ENCODE assay signal across 23 mouse cellular contexts in genomic region chr5:67255664-67256063, GRCm38 (mm10). TPM values are rescaled to one million over a fixed set of nuclear protein-coding genes. Genes with fewer than 3 reads are reported as not detected.
A peak's percentile ranks its signal among the peaks of the same experiment; 100 is the strongest.
DNase-seq lines count a peak whose midpoint lies in the region; ATAC-seq lines count a peak whose summit lies in the region.
"Had no signal": no experiment of that assay in that cellular context is flagged by ENCODE, and none has a peak within 500 bp of the region (broad histone marks: within the 10 kb centered on the region; RNA-seq: fewer than 3 reads in every experiment).

No protein-coding gene starts in this region.

- DNase-seq in adrenal gland, postnatal 25 days = peak; percentile 2
- no peak for DNase-seq in adrenal gland, adult 8-10 months
- DNase-seq in layer of hippocampus, adult 18-20 months (ENCODE audit: low spot score in 2 of 2) = peak; percentile 15 to 38
- no peak for DNase-seq in layer of hippocampus, adult 9-10 months (ENCODE audit: low spot score)
- DNase-seq in 3T3-L1 (ENCODE audit: low read depth, low spot score) (peak; percentile 59), adipocyte (ENCODE audit: low spot score) (peak; percentile 22)
- DNase-seq: cerebellum, adult 8-10 months; cerebellum, postnatal 25 days; gastrocnemius, postnatal 10 days; heart, postnatal 36 days; kidney, adult 9 months; kidney, postnatal 14 days; lung, adult 2 months; lung, postnatal 10 days; right cerebral cortex, postnatal 4 days; thymus, postnatal 4 days had no signal

- no peak for ATAC-seq in activated CD4-positive, CD25-positive, alpha-beta regulatory T cell, adult 4 months
- no peak for ATAC-seq in monocyte, adult 5-6 weeks (replicated peaks; ENCODE audit: insufficient number of reproducible peaks, low FRiP score, low TSS enrichment, poor library complexity, severe bottlenecking)
- ATAC-seq: CD4-positive, CD25-positive, alpha-beta regulatory T cell, adult 4 months; forebrain, embryonic 13.5 days; hindbrain, postnatal 0 days; intestine, postnatal 0 days; midbrain, embryonic 13.5 days had no signal

RNA-seq across cellular contexts. Expression of gene Tmem33, which starts 4.7 kb away (rescaled TPM):
- 128 and 130 TPM in 2 replicates for total RNA-seq in adrenal gland, postnatal 25 days (2021)
- 100 to 1,000 TPM in 2 of 4 experiments, 10 to 100 TPM in 2; 90.4 to 172 (median 116) TPM for total RNA-seq in adrenal gland, adult 8-10 months (2022)
- 10 to 100 TPM; 94.7 to 97.3 TPM for total RNA-seq in layer of hippocampus, adult 18-20 months (2021)
- 10 to 100 TPM; 70.8 to 77.2 TPM for polyA plus RNA-seq in activated CD4-positive, CD25-positive, alpha-beta regulatory T cell, adult 4 months (2017; shearing (Covaris generic))
- total RNA-seq in monocyte, adult 5-6 weeks (2017) = 24.9 to 49.5 TPM (median 30.6 TPM) in 3 replicates

RNA-seq across cellular contexts. Expression of gene Slc30a9, which starts 51.1 kb away (rescaled TPM):
- total RNA-seq in adrenal gland, postnatal 25 days (2021) = 96.9 and 131 TPM in 2 replicates
- total RNA-seq in adrenal gland, adult 8-10 months (2022) = 100 to 1,000 TPM; 115 to 151 (median 134) TPM
- 100 to 1,000 TPM; 189 to 191 TPM for total RNA-seq in layer of hippocampus, adult 18-20 months (2021)
- 10 to 100 TPM in 1 of 2 experiments, 1 to 10 TPM in 1; 8.3 to 10.2 TPM for polyA plus RNA-seq in activated CD4-positive, CD25-positive, alpha-beta regulatory T cell, adult 4 months (2017; shearing (Covaris generic))
- total RNA-seq in monocyte, adult 5-6 weeks (2017) = 33.4 to 55.8 TPM (median 37.3 TPM) in 3 replicates

Comparison
In these comparisons a context has a peak if more than half of its experiments do, and no peak if none do; other contexts are left out.
1. DNase-seq: peak in adrenal gland, postnatal 25 days (single experiment), layer of hippocampus, adult 18-20 months (2 of 2), 3T3-L1 (single experiment) and adipocyte (single experiment); none in adrenal gland, adult 8-10 months (single experiment) and layer of hippocampus, adult 9-10 months (single experiment).